Mouse (Mus musculus) midbrain, embryonic 13.5 days (tissue): ENCODE data around the gene Lim2. TPM values are rescaled to one million over a fixed set of nuclear protein-coding genes. Genes with fewer than 3 reads are reported as not detected.

Experiments used
- ATAC-seq: fragments of 200-750 bp; cut with Nextera tagmentation; 2 replicates; pipeline ENCODE4 v1.8.0; 2017; ENCODE audit warnings: mild to moderate bottlenecking, moderate TSS enrichment, moderate library complexity
- H3K27ac ChIP-seq: fragments of 300-500 bp; sonication (generic); 2 replicates; pipeline ENCODE4 v1.5.1; 2015; ENCODE audit warnings: inconsistent platforms, mild to moderate bottlenecking, moderate library complexity
- H3K27me3 ChIP-seq: fragments of 300-500 bp; sonication (generic); 2 replicates; pipeline ENCODE4 v1.6.1; 2015; ENCODE audit warnings: mild to moderate bottlenecking, inconsistent platforms
- H3K36me3 ChIP-seq: fragments of 300-500 bp; sonication (generic); 2 replicates; pipeline ENCODE4 v1.6.1; 2015; ENCODE audit warnings: mild to moderate bottlenecking, inconsistent platforms
- H3K4me1 ChIP-seq: fragments of 300-500 bp; sonication (generic); replicated peaks from 2 replicates; pipeline ENCODE4 v1.6.1; 2015; ENCODE audit warnings: inconsistent platforms
- H3K4me2 ChIP-seq: fragments of 300-500 bp; sonication (generic); replicated peaks from 2 replicates; pipeline ENCODE4 v1.6.1; 2015; ENCODE audit warnings: moderate library complexity, mild to moderate bottlenecking, inconsistent platforms
- H3K4me3 ChIP-seq: fragments of 300-500 bp; sonication (generic); replicated peaks from 2 replicates; pipeline ENCODE4 v1.5.1; 2015; ENCODE audit warnings: mild to moderate bottlenecking, inconsistent platforms
- H3K9ac ChIP-seq: fragments of 300-500 bp; sonication (generic); replicated peaks from 2 replicates; pipeline ENCODE4 v1.6.1; 2015; ENCODE audit warnings: mild to moderate bottlenecking, inconsistent platforms
- H3K9me3 ChIP-seq: fragments of 300-500 bp; sonication (generic); 2 replicates; pipeline ENCODE4 v1.6.1; 2016; ENCODE audit warnings: mild to moderate bottlenecking, inconsistent platforms
- WGBS: fragments of 180-500 bp; shearing (Covaris S2); methylation state at CpG from one replicate; pipeline ENCODE4 v1.1.7; 2015; 5-methylcytosine and 5-hydroxymethylcytosine counted together
- polyA plus RNA-seq: library from polyadenylated mRNA; unstranded; fragments of >200 nt; fragmentation: Nextera tagmentation; extraction: Ambion mirVana; gene quantifications from 2 replicates; pipeline ENCODE4 v1.2.1, GENCODE M21; 2015

Gene Lim2
- polyA plus RNA-seq, 1 experiment from 2014 or later = not detected

GRCm38 (mm10) chr7:43449811-43450210 lies 22.3 kb downstream of the Lim2 start:
- H3K4me1 ChIP-seq = peaks cover 4% of the 10 kb centered on the region
- no peak overlapping the region for H3K9ac ChIP-seq
- no peak overlapping the region for H3K27ac ChIP-seq
- no peak for ATAC-seq
- no peak overlapping the region for H3K4me2 ChIP-seq
- 94% methylated on average over 2 of the region's 2 CpGs for WGBS
- no peaks in the 10 kb centered on the region for H3K27me3 ChIP-seq
- H3K36me3 ChIP-seq = peaks cover 23% of the 10 kb centered on the region
- H3K4me3 ChIP-seq = no peak overlapping the region
- no peaks in the 10 kb centered on the region for H3K9me3 ChIP-seq

DNA sequence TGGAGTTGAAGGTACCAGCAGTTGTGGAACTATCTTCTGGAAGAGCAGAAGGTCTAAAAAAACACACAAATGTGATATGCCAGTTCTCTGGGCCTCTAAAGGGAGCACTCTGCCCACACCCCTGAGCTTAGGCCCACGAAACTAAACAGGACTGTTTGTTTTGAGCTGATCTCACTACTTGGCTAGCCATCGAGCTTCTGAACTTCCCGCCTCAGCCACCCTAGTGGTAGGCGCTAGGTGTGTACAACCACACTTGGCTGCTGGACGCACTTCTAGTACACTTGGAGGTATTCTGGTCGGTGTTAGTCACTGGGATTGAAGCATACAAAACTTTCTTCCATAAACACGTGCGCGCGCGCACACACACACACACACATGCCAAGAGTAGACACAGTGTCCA lies 24.3 kb downstream of the Lim2 start:
- WGBS = 93% methylated on average over 11 of the region's 11 CpGs
- no peak overlapping the region for H3K4me3 ChIP-seq
- no peak for ATAC-seq
- H3K27me3 ChIP-seq = no peaks in the 10 kb centered on the region
- no peak overlapping the region for H3K27ac ChIP-seq
- peaks cover 40% of the 10 kb centered on the region for H3K36me3 ChIP-seq
- no peaks in the 10 kb centered on the region for H3K9me3 ChIP-seq
- no peaks in the 10 kb centered on the region for H3K4me1 ChIP-seq
- no peak overlapping the region for H3K9ac ChIP-seq
- no peak overlapping the region for H3K4me2 ChIP-seq

DNA sequence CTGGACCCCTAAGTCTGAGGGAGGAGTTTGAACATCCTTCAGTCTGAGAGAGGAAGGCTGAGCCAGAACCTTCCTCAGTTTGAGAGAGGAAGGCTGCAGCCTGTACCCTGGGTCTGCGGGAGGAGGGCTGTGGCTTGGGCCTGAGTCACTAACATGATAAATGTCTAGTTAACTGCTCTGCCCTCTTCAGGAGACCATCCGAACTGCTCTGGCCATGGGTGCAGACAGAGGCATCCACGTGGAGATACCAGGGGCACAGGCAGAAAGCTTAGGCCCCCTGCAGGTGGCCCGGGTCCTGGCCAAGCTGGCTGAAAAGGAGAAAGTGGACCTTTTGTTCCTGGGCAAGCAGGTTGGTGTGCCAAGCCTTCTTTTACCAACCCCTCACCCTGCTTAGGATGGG lies 25.1 kb downstream of the Lim2 start:
- Histone ChIP-seq H3K9me3 (no peaks in the 10 kb centered on the region), H3K4me1 (no peaks in the 10 kb centered on the region), H3K9ac (no peak overlapping the region), H3K27me3 (no peaks in the 10 kb centered on the region), H3K4me2 (no peak overlapping the region), H3K4me3 (no peak overlapping the region), H3K36me3 (peaks cover 49% of the 10 kb centered on the region), H3K27ac (no peak overlapping the region)
- 47% methylated on average over 4 of the region's 4 CpGs for WGBS
- peak; percentile 39; the same call in 1 of the 2 replicates for ATAC-seq

DNA sequence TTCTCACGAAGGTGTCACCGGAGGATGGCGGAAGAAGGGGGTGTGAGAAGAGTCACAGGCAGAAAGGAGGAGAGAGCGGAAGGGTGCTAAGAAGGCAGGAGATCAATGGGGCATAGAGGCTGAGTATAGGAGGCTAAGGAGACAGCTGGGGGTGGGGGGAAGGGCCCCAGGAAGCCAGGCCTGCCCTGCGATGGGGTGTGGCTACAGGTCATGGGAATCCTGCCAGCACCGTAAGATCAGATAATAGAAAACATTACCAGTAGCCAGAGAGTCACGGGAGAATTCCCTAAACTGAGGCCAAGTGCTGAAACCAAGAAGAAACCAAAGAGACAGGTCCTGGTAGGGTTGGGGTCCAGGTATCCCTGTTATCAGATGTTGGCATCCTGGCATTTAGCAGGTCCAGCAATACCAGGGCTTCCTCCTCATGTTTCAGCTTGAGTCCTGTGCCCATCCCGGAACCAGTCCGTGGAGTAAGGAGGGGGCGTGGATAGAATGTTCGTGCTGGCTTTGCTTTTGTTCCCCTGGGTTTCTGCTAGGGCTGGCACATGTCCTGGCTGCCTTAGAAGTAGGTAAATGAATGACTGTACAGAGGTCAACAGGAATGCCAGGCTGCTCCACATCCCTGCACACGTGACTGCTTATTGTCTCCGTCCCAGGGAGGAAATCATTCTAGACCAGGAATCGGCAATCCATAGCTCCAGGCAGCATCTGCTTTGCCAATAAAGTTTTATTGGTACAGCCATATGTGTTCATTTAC lies 26.3 kb downstream of the Lim2 start:
- H3K9ac ChIP-seq = no peak overlapping the region
- H3K36me3 ChIP-seq = peaks cover 56% of the 10 kb centered on the region
- no peak for ATAC-seq
- H3K9me3 ChIP-seq = no peaks in the 10 kb centered on the region
- H3K4me1 ChIP-seq = no peaks in the 10 kb centered on the region
- 95% methylated on average over 14 of the region's 14 CpGs for WGBS
- H3K27ac ChIP-seq = no peak overlapping the region
- no peak overlapping the region for H3K4me2 ChIP-seq
- no peak overlapping the region for H3K4me3 ChIP-seq
- no peaks in the 10 kb centered on the region for H3K27me3 ChIP-seq

GRCm38 (mm10) chr7:43454371-43454770 lies 26.9 kb downstream of the Lim2 start:
- ATAC-seq = no peak
- Histone ChIP-seq H3K36me3 (peaks cover 56% of the 10 kb centered on the region), H3K4me3 (no peak overlapping the region), H3K4me1 (no peaks in the 10 kb centered on the region), H3K27ac (no peak overlapping the region), H3K9me3 (no peaks in the 10 kb centered on the region), H3K4me2 (no peak overlapping the region), H3K9ac (no peak overlapping the region), H3K27me3 (no peaks in the 10 kb centered on the region)
- 93% methylated on average over 6 of the region's 6 CpGs for WGBS

- peaks cover 5% of the 10 kb centered on the region for H3K36me3 ChIP-seq
- H3K4me3 ChIP-seq = no peak within 1 kb of the TSS
- 69% methylated on average over 4 of the region's 4 CpGs for WGBS
- no peak within 1 kb of the TSS for H3K27ac ChIP-seq
- H3K4me2 ChIP-seq = no peak within 1 kb of the TSS
- no peaks in the 10 kb centered on the region for H3K9me3 ChIP-seq
- no peak within 1 kb of the TSS for H3K9ac ChIP-seq
- ATAC-seq = no peak
- peaks cover 18% of the 10 kb centered on the region for H3K4me1 ChIP-seq
- H3K27me3 ChIP-seq = peaks cover 18% of the 10 kb centered on the region
Observed at GRCm38 (mm10) chr7:43462851-43463250, 35.4 kb downstream of the Lim2 start, which contains the start of gene Vsig10l. TSS of gene Vsig10l (plus strand) at chr7:43463151.

DNA sequence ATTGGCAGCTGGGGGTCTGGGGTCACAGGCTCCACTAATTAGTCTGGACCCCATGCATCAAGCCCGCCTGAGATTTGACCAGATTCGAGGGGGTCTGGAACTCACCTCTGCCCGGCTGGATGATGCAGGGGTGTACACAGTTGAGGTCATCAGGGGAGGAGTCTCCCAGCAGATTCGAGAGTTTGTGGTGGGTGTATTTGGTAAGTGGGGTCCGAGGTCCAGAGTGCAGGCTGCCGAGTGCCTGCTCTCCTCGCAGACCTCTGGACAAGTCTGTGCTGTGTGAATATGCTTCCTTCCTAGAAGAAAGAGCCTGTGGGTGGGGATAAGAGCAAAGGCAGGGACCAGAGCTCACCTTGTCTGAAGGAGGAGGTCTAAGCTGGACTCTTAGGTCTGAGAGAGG lies 36.5 kb downstream of the Lim2 start:
- no peaks in the 10 kb centered on the region for H3K9me3 ChIP-seq
- H3K27ac ChIP-seq = no peak overlapping the region
- no peak overlapping the region for H3K4me2 ChIP-seq
- no peak overlapping the region for H3K4me3 ChIP-seq
- H3K4me1 ChIP-seq = peaks cover 18% of the 10 kb centered on the region
- no peak overlapping the region for H3K9ac ChIP-seq
- H3K27me3 ChIP-seq = peaks cover 24% of the 10 kb centered on the region
- no peaks in the 10 kb centered on the region for H3K36me3 ChIP-seq
- 84% methylated on average over 7 of the region's 7 CpGs for WGBS
- no peak for ATAC-seq

GRCm38 (mm10) chr7:43464864-43465343 lies 37.4 kb downstream of the Lim2 start:
- WGBS = 5% methylated on average over 35 of the region's 35 CpGs
- peaks cover 24% of the 10 kb centered on the region for H3K27me3 ChIP-seq
- H3K4me1 ChIP-seq = peaks cover 18% of the 10 kb centered on the region
- peak; percentile 79 for ATAC-seq
- peak overlapping the region; percentile 76 for H3K4me2 ChIP-seq
- H3K4me3 ChIP-seq = peak overlapping the region; percentile 49
- no peaks in the 10 kb centered on the region for H3K36me3 ChIP-seq
- peak overlapping the region; percentile 64 for H3K9ac ChIP-seq
- H3K9me3 ChIP-seq = no peaks in the 10 kb centered on the region
- no peak overlapping the region for H3K27ac ChIP-seq

- ATAC-seq = peak; percentile 82
- peak overlapping the region; percentile 49 for H3K4me3 ChIP-seq
- no peak overlapping the region for H3K27ac ChIP-seq
- H3K36me3 ChIP-seq = no peaks in the 10 kb centered on the region
- under 1% methylated on average over 33 of the region's 33 CpGs for WGBS
- peaks cover 18% of the 10 kb centered on the region for H3K4me1 ChIP-seq
- no peaks in the 10 kb centered on the region for H3K9me3 ChIP-seq
- peak overlapping the region; percentile 76 for H3K4me2 ChIP-seq
- peaks cover 24% of the 10 kb centered on the region for H3K27me3 ChIP-seq
- peak overlapping the region; percentile 64 for H3K9ac ChIP-seq
Observed at GRCm38 (mm10) chr7:43465344-43466098, 38.1 kb downstream of the Lim2 start.

GRCm38 (mm10) chr7:43466099-43466694 lies 38.7 kb downstream of the Lim2 start:
- H3K27me3 ChIP-seq = peaks cover 24% of the 10 kb centered on the region
- peak overlapping the region; percentile 54 for H3K9ac ChIP-seq
- WGBS = 2% methylated on average over 32 of the region's 33 CpGs
- ATAC-seq = peak; percentile 69
- H3K36me3 ChIP-seq = no peaks in the 10 kb centered on the region
- no peak overlapping the region for H3K27ac ChIP-seq
- H3K9me3 ChIP-seq = no peaks in the 10 kb centered on the region
- peaks cover 18% of the 10 kb centered on the region for H3K4me1 ChIP-seq
- peak overlapping the region; percentile 49 for H3K4me3 ChIP-seq
- H3K4me2 ChIP-seq = peak overlapping the region; percentile 76

DNA sequence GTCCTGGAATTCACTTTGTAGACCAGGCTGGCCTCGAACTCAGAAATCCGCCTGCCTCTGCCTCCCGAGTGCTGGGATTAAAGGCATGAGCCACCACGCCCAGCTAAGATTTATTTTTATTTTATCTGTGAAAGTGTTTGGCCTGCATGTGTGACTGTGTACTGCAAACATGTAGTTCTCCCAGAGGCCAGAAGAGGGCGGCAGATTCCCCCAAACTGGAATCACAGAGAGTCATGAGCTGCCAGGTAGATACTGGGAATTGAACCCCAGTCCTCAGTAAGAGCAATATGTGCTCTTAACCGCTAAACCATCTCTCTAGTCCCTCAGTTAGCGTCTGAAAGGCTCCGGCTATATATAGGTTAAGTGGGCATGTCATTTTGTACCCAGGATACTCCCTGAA lies 42.9 kb downstream of the Lim2 start:
- Histone ChIP-seq H3K9me3 (no peaks in the 10 kb centered on the region), H3K4me1 (peaks cover 15% of the 10 kb centered on the region), H3K9ac (no peak overlapping the region), H3K4me2 (no peak overlapping the region), H3K4me3 (no peak overlapping the region), H3K27me3 (peaks cover 13% of the 10 kb centered on the region), H3K27ac (no peak overlapping the region), H3K36me3 (peaks cover 16% of the 10 kb centered on the region)
- WGBS = 37% methylated on average over 8 of the region's 8 CpGs
- no peak for ATAC-seq

DNA sequence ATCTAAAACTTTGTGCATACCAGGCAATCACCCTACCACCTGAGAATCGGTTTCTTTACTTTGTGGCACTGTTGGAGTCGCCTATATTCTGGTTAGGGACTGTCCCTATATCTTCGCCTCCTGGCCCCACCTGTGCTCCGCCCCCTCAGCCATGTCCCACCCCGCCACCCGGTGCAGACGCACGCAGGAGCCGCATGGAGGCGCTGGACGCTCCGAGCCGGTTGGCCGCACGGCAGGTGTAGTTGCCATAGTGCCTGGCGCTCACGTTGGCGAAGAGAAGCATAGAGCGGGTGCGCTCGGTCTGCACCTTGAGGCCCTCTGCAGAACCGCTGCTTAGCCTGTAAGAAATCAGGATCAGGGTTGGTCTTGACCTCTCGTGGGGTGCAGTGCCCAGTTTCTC lies 48.2 kb downstream of the Lim2 start:
- ATAC-seq = no peak

More for the DNA sequence above, 48.2 kb downstream of the Lim2 start:
- 17% methylated on average over 23 of the region's 23 CpGs for WGBS
- Histone ChIP-seq H3K4me2 (no peak overlapping the region), H3K4me3 (no peak overlapping the region), H3K27me3 (peaks cover 31% of the 10 kb centered on the region), H3K9me3 (no peaks in the 10 kb centered on the region), H3K4me1 (peaks cover 10% of the 10 kb centered on the region), H3K27ac (no peak overlapping the region), H3K36me3 (peaks cover 39% of the 10 kb centered on the region), H3K9ac (no peak overlapping the region)
